Mouse (Mus musculus) left cerebral cortex, adult 2 months (tissue): ENCODE data around the gene Dynll2. TPM values are rescaled to one million over a fixed set of nuclear protein-coding genes. Genes with fewer than 3 reads are reported as not detected.
A peak's percentile ranks its signal among the peaks of the same experiment; 100 is the strongest.
"Not testable (repeated sequence)": the region's sequence is repeated elsewhere in the genome, so short reads cannot be mapped to it uniquely, and the experiment has no call there.

Source experiments
- DNase-seq, 2 experiments: peaks; one replicate each; pipeline ENCODE4 v3.0.0; 2021 to 2022; ENCODE audit warnings: low spot score in 2 of 2, mixed read lengths in 1 of 2; ENCODE audit errors: extremely low spot score in 1 of 2
- H3K27ac ChIP-seq: fragments of 200-600 bp; 2 replicates; pipeline ENCODE4 v1.8.1; 2022
- H3K4me3 ChIP-seq: fragments of 200-600 bp; 2 replicates; pipeline ENCODE4 v1.8.1; 2022
- CTCF ChIP-seq: fragments of 200-600 bp; IDR thresholded peaks from 2 replicates; pipeline ENCODE4 v1.8.1; 2022; ENCODE audit warnings: antibody characterized with exemption, mild to moderate bottlenecking, moderate library complexity
- intact Hi-C: fragments of 180-260 bp; cut with DNase I; formaldehyde crosslinking; loops from one replicate; pipeline ENCODE4 v1.15.1; 2025
- total RNA-seq, 2 experiments: library from RNA; stranded (reverse); gene quantifications; 2 replicates each; pipeline ENCODE4 v1.2.3; 2021

The Dynll2 gene
- total RNA-seq, 2 experiments from 2014 or later = 578 to 608 TPM

DNA sequence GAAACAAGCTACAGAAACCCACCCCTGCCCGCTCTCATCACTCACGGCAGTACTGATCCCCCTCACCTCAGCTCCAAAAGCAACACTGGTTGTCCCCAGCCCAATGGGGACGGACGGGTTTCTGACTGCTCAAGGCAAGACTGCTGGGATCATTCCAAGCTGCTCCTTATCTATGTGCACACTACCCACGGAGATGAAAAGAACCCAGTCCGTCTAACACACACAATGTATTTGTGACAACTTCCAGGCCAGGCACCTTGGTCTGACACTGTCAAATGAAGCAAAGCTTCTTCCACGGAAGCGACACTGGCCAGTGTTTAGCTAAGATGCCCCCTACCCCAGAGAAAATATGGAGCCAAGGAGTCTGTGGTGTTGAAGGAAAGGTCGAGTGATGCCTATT is 1.7 kb downstream of the Dynll2 start:
- Histone ChIP-seq H3K27ac (no peak overlapping the region; the same call in 1 of the 2 replicates), H3K4me3 (peak overlapping the region; percentile 99)
- intact Hi-C loops = no loop called here
- no peak for DNase-seq
- TF ChIP-seq CTCF = no peak

DNA sequence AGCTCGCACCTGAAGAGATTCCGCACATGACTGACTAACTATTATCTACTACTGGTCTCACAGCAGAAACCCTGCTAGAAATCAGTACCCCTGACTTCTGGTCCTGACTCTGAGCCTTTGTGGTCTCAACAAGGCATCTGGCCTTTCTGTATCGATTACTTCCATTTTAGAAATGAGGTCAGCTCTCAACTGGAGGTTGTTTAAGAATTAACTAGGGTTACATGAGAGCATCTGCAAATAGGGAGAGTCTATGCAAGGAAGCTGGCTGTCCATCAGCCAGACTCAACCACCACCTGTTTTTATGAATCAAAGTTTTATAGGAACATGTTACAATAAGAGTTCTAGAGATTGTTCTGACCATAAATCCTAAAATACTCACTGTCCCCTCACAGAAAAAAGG is 2.8 kb downstream of the Dynll2 start:
- intact Hi-C loops = no loop called here
- no peak for TF ChIP-seq CTCF
- peak overlapping the region; percentile 99 for H3K4me3 ChIP-seq
- 0 out of 2 replicates have a peak overlapping the region, but pooled peaks have one; percentile 24 for H3K27ac ChIP-seq
- no peak for DNase-seq

DNA sequence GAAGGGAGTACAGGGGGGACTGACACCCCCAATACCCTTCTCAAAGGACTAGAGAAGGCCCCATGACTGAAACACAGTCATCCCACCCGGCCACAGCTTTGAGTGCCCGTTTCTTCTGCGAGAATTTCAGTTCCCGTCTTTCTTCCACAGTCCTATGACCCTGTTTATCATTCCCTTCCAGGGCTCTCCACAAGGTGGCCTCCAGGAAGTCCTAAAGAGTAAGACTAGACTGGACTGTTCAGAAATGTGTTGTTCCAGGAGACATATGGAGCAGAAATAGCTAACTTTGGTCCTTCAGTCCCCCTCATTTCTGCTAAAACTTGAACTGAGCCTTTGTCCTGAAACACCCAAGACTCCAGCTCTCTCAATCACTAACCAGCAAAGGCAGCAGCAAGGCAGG is 8.4 kb downstream of the Dynll2 start:
- peak; percentile 13 for TF ChIP-seq CTCF
- H3K27ac ChIP-seq = no peak overlapping the region
- H3K4me3 ChIP-seq = no peak overlapping the region
- no peak for DNase-seq
- intact Hi-C loops = no loop called here

DNA sequence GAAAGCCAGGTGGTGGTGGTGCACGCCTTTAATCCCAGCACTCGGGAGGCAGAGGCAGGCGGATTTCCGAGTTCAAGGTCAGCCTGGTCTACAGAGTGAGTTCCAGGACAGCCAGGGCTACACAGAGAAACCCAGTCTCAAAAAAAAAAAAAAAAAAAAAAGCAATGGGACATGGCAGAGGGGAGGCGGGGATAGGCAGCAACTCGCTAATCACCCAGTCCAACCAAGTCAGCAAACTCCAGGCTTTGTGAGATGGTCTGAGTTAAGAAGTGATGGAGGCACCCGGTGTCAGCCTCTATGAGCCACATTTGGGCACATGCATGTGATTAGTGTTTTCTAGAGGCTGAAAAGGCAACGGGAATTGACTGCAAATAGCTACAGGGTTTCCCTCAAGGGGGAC is 10.3 kb downstream of the Dynll2 start:
- intact Hi-C loops, H3K4me3 ChIP-seq, H3K27ac ChIP-seq, DNase-seq: not testable (repeated sequence)

DNA sequence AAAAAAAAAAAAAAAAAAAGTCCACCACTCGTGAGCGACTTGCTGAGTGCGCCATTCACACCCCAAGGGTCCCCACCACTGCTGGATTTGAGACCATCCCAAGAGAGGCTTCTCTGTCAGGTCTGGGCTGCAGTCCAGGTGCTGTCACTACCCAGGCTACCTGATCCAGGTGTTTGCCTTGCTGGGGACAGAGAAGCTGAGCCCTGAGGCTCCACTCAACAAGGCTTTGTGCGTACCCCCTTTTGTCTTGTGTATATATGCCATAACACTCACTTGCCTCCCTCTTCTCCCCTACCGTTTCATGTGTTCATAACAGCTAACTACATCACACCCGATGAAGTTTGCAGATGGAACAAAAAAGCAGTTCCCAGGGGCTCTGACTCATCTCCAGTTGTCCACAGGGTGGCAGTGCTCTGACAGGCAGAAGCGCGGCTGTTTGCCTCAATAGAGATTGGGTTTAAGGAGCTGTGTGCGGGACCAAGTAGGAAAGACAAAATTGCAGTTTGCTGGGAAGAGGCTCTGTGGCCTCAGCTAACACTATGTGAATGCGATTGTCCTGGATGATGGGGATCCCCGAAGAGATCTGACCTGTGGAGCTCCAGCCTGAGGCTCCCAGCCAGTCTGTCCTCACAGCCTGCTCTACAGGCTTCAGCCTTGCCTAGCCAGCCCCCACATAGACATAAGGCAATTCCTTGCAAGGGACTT is 12.7 kb downstream of the Dynll2 start:
- DNase-seq = peak; percentile 63 to 64
- intact Hi-C loops = loop anchor here (2.0 kb wide), 2 partner anchors 74 to 222 kb away; no protein-coding TSS in a partner anchor
- H3K4me3 ChIP-seq = no peak overlapping the region
- peak; percentile 74 for TF ChIP-seq CTCF
- no peak overlapping the region for H3K27ac ChIP-seq

DNA sequence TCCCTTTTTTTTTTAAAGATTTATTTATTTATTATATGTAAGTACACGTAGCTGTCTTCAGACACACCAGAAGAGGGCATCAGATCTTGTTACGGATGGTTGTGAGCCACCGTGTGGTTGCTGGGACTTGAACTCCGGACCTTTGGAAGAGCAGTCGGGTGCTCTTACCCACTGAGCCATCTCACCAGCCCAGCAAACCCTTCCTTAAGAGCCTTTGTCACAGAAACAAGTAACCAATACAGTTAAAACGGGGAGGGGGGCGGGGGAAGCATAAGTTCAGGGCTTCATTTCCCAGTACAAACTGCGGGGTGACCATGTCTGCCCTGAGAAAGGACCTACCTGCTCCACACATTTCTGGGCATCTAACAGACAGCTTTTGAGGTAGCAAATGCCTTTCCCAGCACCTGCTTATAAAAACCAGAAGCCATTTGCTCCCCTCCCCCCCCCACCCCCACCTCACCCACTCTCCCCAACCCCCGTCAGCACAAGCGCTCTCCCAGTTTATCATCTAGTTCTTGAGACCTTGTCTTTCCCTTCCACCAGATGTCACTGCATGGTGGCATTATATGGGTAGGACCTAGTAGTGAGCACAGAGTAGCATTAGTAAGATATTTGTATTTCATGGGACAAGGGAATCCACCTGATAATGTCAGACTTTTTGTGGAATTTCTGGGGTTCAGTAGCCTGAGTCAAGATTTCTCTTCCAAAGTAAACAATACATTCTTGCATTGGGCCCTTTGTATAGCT is 13.6 kb downstream of the Dynll2 start:
- no peak overlapping the region for H3K27ac ChIP-seq
- H3K4me3 ChIP-seq = no peak overlapping the region
- TF ChIP-seq CTCF = peak; percentile 4
- no peak for DNase-seq
- intact Hi-C loops = loop anchor here (2.0 kb wide), 2 partner anchors 75 to 223 kb away; no protein-coding TSS in a partner anchor

DNA sequence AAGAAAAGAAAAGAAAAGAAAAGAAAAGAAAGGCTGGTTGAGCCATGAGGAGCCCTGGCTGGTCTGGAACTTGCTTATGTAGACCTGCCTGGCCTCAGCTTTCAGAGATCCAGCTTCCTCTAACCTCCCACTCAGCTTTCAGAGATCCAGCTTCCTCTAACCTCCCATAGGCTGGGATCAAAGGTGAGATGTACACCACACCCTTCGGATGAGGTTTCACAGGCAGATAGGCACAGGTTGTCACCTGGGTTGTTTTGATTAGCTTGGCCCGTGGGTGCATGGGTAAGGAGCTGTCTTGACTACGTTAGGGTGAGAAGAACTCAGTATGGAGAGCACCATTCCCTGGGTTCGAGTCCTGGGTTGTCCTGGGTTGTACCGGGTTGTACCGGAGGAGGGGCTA is 14.5 kb downstream of the Dynll2 start:
- TF ChIP-seq CTCF = no peak
- Histone ChIP-seq H3K4me3 (no peak overlapping the region), H3K27ac (no peak overlapping the region)
- no peak for DNase-seq
- intact Hi-C loops = no loop called here

DNA sequence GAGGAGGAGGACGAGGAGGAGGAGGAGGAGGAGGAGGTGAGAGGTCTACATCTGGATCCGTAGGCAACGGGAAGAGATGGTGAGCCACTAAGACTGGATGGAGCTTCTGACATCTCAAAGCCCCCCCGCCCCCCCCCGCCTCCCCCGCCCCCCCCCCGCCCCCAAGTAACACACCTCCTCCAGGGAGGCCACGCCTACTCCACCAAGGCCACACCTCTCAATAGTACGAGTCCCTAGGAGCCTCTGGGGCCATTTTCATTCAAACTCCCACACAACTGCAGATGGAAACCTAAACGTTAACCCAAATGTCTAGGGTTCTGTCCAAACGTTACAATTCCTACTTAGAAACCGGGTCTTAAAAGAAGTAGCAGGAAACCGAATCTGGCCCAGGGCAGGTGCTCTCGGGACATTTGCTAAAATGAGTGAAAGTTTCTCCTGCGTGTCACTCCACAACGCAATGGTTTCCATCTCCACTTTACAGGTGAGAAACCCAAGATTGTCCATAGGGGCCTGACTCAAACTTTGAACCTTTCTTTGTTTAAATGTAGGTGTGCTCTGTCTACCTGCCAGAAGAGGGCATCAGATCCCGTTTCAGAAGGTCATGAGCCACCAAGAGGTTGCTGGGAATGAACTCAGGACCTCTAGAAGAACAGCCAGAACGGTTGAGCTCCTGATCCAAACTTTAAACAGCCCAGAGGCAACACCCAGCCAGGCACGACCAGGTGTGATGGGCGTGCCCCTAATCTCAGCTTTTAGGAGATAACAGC is 18.8 kb downstream of the Dynll2 start:
- Histone ChIP-seq H3K4me3 (no peak overlapping the region), H3K27ac (no peak overlapping the region)
- intact Hi-C loops = no loop called here
- no peak for DNase-seq
- TF ChIP-seq CTCF = no peak; the same call in 1 of the 2 replicates

DNA sequence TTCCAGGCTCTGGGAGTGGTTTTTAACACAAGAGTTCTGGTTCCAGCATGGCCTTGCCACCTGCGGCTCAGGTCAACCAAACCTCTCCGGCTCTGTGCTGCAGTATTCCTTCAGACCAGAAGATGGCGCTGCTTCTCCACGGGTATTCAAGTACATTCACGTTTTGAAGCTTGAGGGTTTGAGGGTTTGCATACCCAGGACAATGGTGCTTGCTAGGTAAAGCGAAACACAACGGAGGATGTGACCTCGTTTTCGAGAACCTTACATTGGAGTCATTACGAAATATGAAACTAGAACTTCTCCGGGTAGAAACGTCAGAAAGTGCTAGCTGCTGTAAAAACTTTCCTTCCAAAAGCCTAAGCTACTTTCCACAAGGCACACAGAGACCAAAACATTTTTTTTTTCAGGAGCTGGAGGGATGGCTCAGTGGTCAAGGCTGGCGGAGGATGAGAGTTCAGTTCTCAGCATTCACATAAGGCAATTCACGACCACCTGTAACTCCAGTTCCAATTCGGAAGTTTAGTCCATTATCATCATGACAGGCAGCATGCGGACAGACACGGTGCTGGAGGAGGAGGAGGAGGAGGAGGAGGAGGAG is 19.5 kb downstream of the Dynll2 start:
- TF ChIP-seq CTCF = peak; percentile 99
- peak; percentile 79 to 85 for DNase-seq
- H3K27ac ChIP-seq = no peak overlapping the region
- intact Hi-C loops = loop anchor here (2.0 kb wide), 1 partner anchor 853 kb away; no protein-coding TSS in a partner anchor
- 0 out of 2 replicates have a peak overlapping the region, but pooled peaks have one; percentile 3 for H3K4me3 ChIP-seq

DNA sequence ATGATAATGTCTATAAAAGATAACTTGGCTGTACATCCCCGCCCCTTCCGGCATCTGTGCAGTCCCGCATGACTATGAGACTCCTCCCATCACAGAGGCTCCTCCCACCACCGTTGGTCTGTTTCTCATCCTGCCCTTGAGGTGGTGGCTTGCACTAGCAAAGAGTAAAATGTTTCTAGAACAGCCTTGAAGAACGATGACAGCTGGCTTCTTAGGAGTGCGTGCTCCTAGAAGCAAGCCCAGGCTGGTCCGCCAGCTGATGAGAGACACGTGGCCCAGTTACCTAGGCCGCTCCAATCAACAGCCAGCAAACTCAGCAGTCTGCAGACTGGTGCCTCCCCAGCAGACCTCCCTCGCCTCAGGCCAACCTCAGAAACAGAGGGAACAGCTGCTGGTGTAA is 21.1 kb downstream of the Dynll2 start:
- no peak for TF ChIP-seq CTCF
- intact Hi-C loops = loop anchor here (2.0 kb wide), 1 partner anchor 855 kb away; no protein-coding TSS in a partner anchor
- DNase-seq = no peak
- H3K27ac ChIP-seq = no peak overlapping the region
- H3K4me3 ChIP-seq = no peak overlapping the region

DNA sequence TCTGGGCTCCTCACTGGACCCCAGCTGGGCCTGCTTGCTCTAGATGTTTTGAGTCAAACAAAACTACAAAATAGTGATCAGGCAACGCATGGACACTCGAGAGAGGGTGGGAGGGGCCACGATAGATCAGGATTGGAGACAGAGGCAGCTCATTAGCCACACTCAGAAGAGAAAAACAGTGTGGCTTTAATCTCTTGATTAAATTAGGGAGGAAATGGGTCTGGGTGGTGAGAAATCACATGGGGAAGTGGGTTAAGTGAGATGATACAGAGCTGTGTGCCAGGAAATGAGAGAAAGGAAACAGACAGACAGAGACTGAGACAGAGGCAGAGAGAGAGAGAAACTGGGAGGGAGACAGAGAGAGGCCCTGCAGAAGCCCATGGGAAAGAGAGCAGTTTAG is 22.0 kb downstream of the Dynll2 start:
- intact Hi-C loops = no loop called here
- DNase-seq = no peak
- Histone ChIP-seq H3K27ac (no peak overlapping the region), H3K4me3 (no peak overlapping the region)
- TF ChIP-seq CTCF = no peak
